In genomic region chr9:31610212-31610611, GRCm38 (mm10) we compare ENCODE assay signal across 10 mouse cellular contexts.
DNase-seq lines count a peak whose midpoint lies in the region; ATAC-seq and TF ChIP-seq lines count a peak whose summit lies in the region.
"Had no signal": no experiment of that assay in that cellular context is flagged by ENCODE, and none has a peak within 500 bp of the region (broad histone marks: within the 10 kb centered on the region; RNA-seq: fewer than 3 reads in every experiment).

No protein-coding gene starts in this region.

- ATAC-seq in midbrain, postnatal 0 days (ENCODE audit: low FRiP score), result no peak
- ATAC-seq in midbrain, embryonic 15.5 days (replicated peaks), result no peak
- ATAC-seq in activated CD4-positive, CD25-positive, alpha-beta regulatory T cell, adult 4 months, result no peak
- no peak for ATAC-seq in inflammation-experienced regulatory T-cells, adult 6 months

- H3K27me3 ChIP-seq in midbrain, postnatal 0 days (ENCODE audit: insufficient read depth, low read length), result no peaks in the 10 kb centered on the region
- H3K27me3 ChIP-seq in midbrain, embryonic 15.5 days (replicated peaks), result no peaks in the 10 kb centered on the region
- H3K27me3 ChIP-seq: liver, embryonic 13.5 days; stomach, embryonic 15.5 days had no signal

- 65% methylated on average over 1 of the region's 1 CpGs for WGBS in midbrain, postnatal 0 days
- 64% methylated on average over 1 of the region's 1 CpGs for WGBS in midbrain, embryonic 15.5 days

- DNase-seq in gastrocnemius, adult 18-20 months (ENCODE audit: low spot score), result peak; percentile 29
- DNase-seq in gastrocnemius, adult 8-10 months (ENCODE audit: low spot score in 2 of 2), result no peak
- peak; percentile 29 for DNase-seq in midbrain, postnatal 0 days (ENCODE audit: low spot score)
- peak; percentile 34 for DNase-seq in brain, adult 2 months (ENCODE audit: low read depth, low spot score)
- DNase-seq in kidney, postnatal 10 days, result peak; percentile 57
- DNase-seq: liver, embryonic 13.5 days had no signal

- H3K4me2 ChIP-seq in midbrain, postnatal 0 days (ENCODE audit: low read depth, low read length, poor library complexity, severe bottlenecking), result no peak overlapping the region
- no peak overlapping the region for H3K4me2 ChIP-seq in midbrain, embryonic 15.5 days
- H3K4me2 ChIP-seq: liver, embryonic 13.5 days; stomach, embryonic 15.5 days had no signal

- no peaks in the 10 kb centered on the region for H3K36me3 ChIP-seq in midbrain, postnatal 0 days (ENCODE audit: insufficient read depth, low read length)
- H3K36me3 ChIP-seq in midbrain, embryonic 15.5 days (replicated peaks), result no peaks in the 10 kb centered on the region
- H3K36me3 ChIP-seq: liver, embryonic 13.5 days; stomach, embryonic 15.5 days had no signal

- TF ChIP-seq CTCF in midbrain, postnatal 0 days (IDR thresholded peaks at IDR 0.05), result peak; percentile 57

- no peaks in the 10 kb centered on the region for H3K9me3 ChIP-seq in midbrain, postnatal 0 days (ENCODE audit: low read length)
- H3K9me3 ChIP-seq in midbrain, embryonic 15.5 days, result no peaks in the 10 kb centered on the region
- H3K9me3 ChIP-seq: liver, embryonic 13.5 days; stomach, embryonic 15.5 days had no signal

- H3K4me3 ChIP-seq in midbrain, postnatal 0 days (ENCODE audit: low read depth, low read length), result no peak overlapping the region
- H3K4me3 ChIP-seq in midbrain, embryonic 15.5 days, result no peak overlapping the region
- H3K4me3 ChIP-seq: liver, embryonic 13.5 days; stomach, embryonic 15.5 days had no signal

- no peaks in the 10 kb centered on the region for H3K4me1 ChIP-seq in midbrain, postnatal 0 days (ENCODE audit: insufficient read depth, low read length)
- H3K4me1 ChIP-seq in midbrain, embryonic 15.5 days, result no peaks in the 10 kb centered on the region
- H3K4me1 ChIP-seq: liver, embryonic 13.5 days had no signal

- no peak overlapping the region for H3K27ac ChIP-seq in midbrain, postnatal 0 days (ENCODE audit: low read depth, low read length)
- H3K27ac ChIP-seq in midbrain, embryonic 15.5 days, result no peak overlapping the region
- H3K27ac ChIP-seq: liver, embryonic 13.5 days; stomach, embryonic 15.5 days had no signal

- H3K9ac ChIP-seq in midbrain, postnatal 0 days (replicated peaks; ENCODE audit: low read length, poor library complexity, severe bottlenecking), result no peak overlapping the region
- no peak overlapping the region for H3K9ac ChIP-seq in midbrain, embryonic 15.5 days
- H3K9ac ChIP-seq: liver, embryonic 13.5 days; stomach, embryonic 15.5 days had no signal

Comparison
In these comparisons a context has a peak if more than half of its experiments do, and no peak if none do; other contexts are left out.
1. DNase-seq: peak in gastrocnemius, adult 18-20 months (single experiment), midbrain, postnatal 0 days (single experiment), brain, adult 2 months (single experiment) and kidney, postnatal 10 days (single experiment); none in gastrocnemius, adult 8-10 months (0 of 2).